Mouse (Mus musculus) cerebellum, adult 8-10 months (tissue): ENCODE results near the gene Uvssa.

Experiments used
- DNase-seq: peaks from one replicate; pipeline ENCODE4 v3.0.0; 2022

Uvssa gene

GRCm38 (mm10) chr5:33458132-33458622 is 79.8 kb downstream of the Uvssa start:
- no peak for DNase-seq

GRCm38 (mm10) chr5:33459111-33459510 is 80.8 kb downstream of the Uvssa start:
- DNase-seq = no peak

GRCm38 (mm10) chr5:33464390-33464789 is 86.0 kb downstream of the Uvssa start:
- no peak for DNase-seq

GRCm38 (mm10) chr5:33465464-33465863 is 87.1 kb downstream of the Uvssa start:
- no peak for DNase-seq
